Mouse (Mus musculus): ENCODE measurements at regions not wholly inside any gene's neighbourhood (a gene's known extent, or its start where the extent isn't known, plus 50 kb on each side); places are given as distances from the start of the nearest gene placed in this dataset.

- ATAC-seq (replicated peaks; ENCODE audit: insufficient number of reproducible peaks, low FRiP score, low TSS enrichment, poor library complexity, severe bottlenecking), result no peak
Observed at GRCm38 (mm10) chr2:57424879-57425278, 187.4 kb downstream of the Gpd2 start.

DNA sequence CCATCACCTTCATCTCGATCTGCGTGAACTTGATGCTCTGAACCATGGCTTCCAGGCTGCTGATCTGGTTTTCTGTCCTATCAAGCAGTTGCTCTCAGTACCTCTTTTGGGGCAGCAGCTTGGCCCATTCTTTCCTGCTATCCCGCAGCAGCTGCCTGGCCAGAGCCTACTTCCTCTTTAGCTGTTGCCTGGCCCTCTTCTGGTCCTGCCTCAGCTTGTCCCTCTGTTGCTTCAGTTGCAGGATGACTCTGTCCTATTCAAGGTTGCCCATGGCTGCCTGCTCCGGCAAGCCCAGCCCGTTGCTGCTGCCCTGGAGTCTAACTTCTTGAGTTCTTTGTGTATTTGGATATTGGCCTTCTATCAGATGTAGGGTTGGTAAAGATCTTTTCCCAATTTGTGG, 188.0 kb downstream of the Gpd2 start:
- no peak; the same call in 1 of the 2 replicates for ATAC-seq (replicated peaks; ENCODE audit: insufficient number of reproducible peaks, low FRiP score, low TSS enrichment, poor library complexity, severe bottlenecking)

DNA sequence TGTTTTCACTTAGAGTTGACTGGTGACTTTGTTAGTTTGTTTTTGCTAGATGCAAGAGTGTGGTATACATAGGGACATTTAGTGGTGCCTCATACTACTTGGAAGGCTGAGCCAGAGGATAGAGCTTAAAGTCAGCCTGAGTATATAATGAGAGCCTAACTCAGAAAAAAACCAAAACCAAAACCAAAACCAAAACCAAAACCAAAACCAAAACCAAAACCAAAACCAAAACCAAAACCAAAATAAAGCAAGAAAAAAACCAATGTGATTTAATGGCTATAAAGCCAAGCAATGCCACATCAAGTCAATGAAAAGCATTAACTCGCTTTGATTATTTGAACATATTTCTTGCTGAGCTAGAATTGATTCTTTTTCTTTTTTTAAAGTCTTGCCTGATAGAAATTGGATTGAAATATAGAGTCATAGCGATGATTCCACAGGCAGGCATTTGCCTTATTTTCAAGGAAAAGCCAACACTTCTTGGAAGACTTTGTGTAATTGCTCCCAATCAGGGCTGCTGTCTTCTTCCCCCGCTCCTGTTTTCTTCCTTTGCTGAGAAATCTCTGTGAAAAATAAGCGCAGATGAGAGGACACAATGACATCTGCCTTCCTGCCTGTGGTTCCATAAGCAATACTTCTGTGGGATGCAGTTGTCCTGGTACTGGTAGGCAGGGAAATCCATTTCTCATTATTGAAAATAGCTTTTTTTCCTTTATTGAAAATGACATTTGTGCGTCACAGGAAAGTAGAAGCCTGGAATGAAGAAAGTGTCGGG, 213.7 kb downstream of the Gpd2 start:
- no peak for ATAC-seq (replicated peaks; ENCODE audit: insufficient number of reproducible peaks, low FRiP score, low TSS enrichment, poor library complexity, severe bottlenecking)

DNA sequence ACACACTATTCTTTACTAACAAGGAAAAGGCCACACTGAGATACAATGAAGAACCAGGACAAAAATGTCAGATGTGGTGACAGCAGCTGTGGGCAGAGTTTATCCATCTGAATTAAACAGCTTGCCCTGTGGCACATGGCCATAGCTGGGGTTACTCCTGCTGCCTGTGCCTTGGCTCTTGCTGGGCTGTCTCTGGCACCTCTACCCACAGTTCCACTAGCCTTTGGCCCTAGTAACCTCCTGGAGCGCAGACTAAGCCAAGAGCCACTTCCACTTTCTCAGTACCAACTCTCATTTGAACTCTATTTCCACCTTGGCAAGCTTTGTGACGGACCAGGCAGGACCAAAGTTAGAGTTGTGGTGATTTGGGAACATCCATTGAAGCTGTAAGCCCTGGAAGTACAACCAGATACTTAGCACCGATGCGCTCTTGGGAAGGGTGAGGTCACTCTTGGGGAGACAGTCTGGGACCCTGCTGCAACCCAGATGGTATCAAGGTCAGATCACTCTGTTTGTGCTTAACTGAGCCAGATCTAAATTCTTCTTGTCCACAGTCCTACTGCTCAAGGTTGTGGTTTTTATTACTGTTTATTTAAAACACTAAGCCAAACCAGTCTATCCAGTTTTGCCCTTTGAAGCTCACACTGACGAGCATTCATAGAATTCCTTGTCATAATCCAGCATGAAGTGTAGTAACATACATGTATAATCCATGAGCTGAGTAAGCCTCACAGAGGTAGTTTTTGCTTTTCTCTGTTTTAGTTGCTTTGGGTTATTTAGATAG, 216.7 kb downstream of the Gpd2 start:
- ATAC-seq (replicated peaks; ENCODE audit: insufficient number of reproducible peaks, low FRiP score, low TSS enrichment, poor library complexity, severe bottlenecking), result no peak

DNA sequence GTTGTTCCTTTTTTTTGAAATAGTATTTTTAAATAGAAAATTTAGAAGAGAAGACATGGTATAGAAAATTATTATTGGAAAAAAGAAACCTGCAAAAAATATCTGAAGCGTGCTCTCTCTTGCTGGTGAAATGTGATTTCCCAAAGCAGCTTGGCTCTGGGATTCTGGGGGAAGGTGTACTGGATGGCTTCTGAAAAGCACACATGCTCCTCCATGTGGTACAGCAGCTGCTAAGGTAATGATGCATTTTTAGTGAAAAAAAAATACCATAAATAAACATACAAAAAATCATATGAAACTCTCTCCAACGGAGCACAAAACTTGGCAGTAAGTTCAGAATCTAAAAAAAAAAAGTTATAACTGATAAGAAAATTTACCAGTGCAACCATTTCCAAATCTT, 222.5 kb downstream of the Gpd2 start:
- no peak for ATAC-seq (replicated peaks; ENCODE audit: insufficient number of reproducible peaks, low FRiP score, low TSS enrichment, poor library complexity, severe bottlenecking)

DNA sequence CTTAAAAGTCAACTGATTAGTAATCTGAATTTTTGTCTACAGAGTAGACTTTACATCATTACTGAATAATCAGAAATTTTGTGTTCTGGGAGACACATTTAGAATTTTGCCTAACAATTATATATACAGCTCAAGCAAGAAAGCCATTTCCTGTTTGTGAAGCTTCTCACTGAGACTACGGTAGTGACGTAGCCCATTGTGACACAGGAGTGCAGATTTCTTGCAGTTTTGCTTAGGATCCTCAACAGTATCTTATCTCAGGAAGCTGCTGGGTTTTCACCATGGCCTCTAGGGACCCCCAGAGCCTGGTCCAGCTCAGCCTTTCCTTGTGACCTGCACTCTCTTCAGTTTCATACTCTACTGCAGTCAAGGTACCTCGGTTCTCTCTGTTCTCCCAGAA, 236.4 kb downstream of the Gpd2 start:
- ATAC-seq (replicated peaks; ENCODE audit: insufficient number of reproducible peaks, low FRiP score, low TSS enrichment, poor library complexity, severe bottlenecking), result no peak

- no peak for ATAC-seq (replicated peaks; ENCODE audit: insufficient number of reproducible peaks, low FRiP score, low TSS enrichment, poor library complexity, severe bottlenecking)
Observed at GRCm38 (mm10) chr2:57492116-57492515, 254.7 kb downstream of the Gpd2 start.

- ATAC-seq (replicated peaks; ENCODE audit: insufficient number of reproducible peaks, low FRiP score, low TSS enrichment, poor library complexity, severe bottlenecking), result no peak
Observed at GRCm38 (mm10) chr2:57492914-57493621, 255.6 kb downstream of the Gpd2 start.

- no peak for ATAC-seq (replicated peaks; ENCODE audit: insufficient number of reproducible peaks, low FRiP score, low TSS enrichment, poor library complexity, severe bottlenecking)
Observed at GRCm38 (mm10) chr2:57496315-57496954, 259.0 kb downstream of the Gpd2 start.

DNA sequence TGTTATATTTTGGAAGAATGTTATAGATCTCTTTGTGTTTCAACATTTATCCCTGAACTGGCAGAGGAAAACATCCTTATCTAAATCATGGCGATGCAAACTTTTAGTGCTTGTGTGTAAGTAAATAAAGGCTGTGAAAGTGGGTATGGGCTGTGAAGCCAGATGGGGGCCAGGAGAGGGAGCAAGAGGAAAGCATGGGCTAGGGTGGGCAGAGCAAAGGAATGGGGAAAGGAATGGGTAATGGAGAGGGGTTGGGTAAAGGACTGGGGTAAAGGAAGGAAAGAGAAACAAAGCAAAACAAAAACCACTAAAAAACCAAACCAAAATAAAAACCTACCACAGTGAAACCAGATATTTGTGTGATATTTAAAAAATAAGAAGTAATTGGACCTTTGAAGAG, 260.5 kb downstream of the Gpd2 start:
- ATAC-seq (replicated peaks; ENCODE audit: insufficient number of reproducible peaks, low FRiP score, low TSS enrichment, poor library complexity, severe bottlenecking), result no peak

DNA sequence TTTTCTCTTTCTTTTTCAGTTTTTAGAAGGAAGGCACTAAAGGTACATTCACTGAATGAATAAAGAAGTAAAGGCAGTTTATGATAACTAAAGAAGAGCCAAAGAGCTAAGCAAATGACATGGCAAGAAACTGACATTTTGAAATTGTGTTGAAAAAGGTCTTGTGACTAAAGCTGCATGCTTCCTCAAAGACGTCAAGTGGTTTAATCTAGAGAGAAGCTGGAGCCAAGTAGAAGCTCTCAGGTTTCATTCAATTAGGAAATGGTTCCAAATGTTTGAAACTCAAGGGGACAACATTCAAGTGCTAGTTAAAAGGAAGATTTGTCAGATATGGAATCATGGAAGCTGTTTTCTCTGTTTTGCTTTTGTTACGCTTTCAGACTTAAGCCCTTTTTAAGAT, 267.2 kb downstream of the Gpd2 start:
- no peak for ATAC-seq (replicated peaks; ENCODE audit: insufficient number of reproducible peaks, low FRiP score, low TSS enrichment, poor library complexity, severe bottlenecking)

DNA sequence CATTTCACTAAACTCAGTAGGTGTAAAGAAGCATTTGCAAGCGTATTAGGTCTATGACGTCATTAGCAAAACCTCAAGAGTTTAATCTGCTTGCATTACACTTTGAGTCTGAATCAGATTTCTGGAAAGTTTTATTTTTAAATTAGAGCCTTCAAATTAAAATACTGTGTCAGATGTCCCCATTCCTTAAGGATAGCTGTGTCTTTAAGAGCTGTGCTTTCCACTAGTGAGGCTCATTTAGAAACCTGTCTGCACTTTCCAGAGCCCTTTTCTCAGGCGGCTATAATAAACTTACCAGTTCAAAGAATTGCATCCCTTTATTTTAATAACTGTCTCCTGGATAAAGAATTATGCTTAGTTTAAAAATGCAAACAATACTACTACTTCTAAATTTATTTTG, 285.0 kb downstream of the Gpd2 start:
- no peak for ATAC-seq (replicated peaks; ENCODE audit: insufficient number of reproducible peaks, low FRiP score, low TSS enrichment, poor library complexity, severe bottlenecking)

DNA sequence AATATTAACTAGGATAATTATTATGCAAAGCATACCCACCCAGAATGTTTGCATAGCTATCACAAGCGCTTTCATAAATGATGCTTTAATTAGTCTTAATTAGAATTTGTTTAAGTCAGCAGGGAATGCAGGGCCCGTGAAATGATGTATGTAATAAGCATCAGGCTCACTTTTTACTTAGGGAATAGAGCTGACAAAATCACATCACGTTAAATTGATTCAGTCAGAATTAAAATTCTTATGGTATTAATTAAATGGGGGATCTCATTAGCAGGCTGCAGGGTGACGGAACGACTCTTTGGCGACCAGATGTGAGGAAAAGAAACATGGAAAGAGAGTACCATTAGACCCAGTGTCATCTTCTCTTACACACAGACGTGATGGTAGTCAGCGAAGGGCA, 285.5 kb downstream of the Gpd2 start:
- ATAC-seq (replicated peaks; ENCODE audit: insufficient number of reproducible peaks, low FRiP score, low TSS enrichment, poor library complexity, severe bottlenecking), result no peak

GRCm38 (mm10) chr2:57527966-57528365, 290.5 kb downstream of the Gpd2 start:
- ATAC-seq (replicated peaks; ENCODE audit: insufficient number of reproducible peaks, low FRiP score, low TSS enrichment, poor library complexity, severe bottlenecking), result no peak

- ATAC-seq (replicated peaks; ENCODE audit: insufficient number of reproducible peaks, low FRiP score, low TSS enrichment, poor library complexity, severe bottlenecking), result no peak
Observed at GRCm38 (mm10) chr2:57539842-57540241, 302.4 kb downstream of the Gpd2 start.

GRCm38 (mm10) chr2:57565258-57565657, 327.8 kb downstream of the Gpd2 start:
- no peak for ATAC-seq (replicated peaks; ENCODE audit: insufficient number of reproducible peaks, low FRiP score, low TSS enrichment, poor library complexity, severe bottlenecking)

DNA sequence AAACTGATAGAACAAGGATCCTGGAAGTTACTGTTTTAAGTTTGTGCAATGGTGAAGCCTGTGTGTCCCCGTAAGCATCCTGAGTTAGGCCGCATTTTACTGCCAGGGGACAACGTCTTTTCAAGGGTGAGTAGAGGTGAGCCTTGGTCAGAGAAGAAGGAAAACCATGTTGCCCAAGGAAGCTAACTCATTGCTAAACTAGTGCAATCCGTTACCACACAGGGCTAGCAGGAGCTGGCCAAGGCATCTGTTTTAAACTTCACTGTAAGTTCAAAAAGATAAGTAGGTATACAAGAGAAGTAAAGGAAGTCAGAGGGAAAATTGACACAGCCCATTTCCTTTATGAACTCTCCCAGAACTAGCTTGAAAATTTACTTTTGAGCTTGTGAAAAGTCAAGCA, 328.7 kb downstream of the Gpd2 start:
- ATAC-seq (replicated peaks; ENCODE audit: insufficient number of reproducible peaks, low FRiP score, low TSS enrichment, poor library complexity, severe bottlenecking), result no peak

DNA sequence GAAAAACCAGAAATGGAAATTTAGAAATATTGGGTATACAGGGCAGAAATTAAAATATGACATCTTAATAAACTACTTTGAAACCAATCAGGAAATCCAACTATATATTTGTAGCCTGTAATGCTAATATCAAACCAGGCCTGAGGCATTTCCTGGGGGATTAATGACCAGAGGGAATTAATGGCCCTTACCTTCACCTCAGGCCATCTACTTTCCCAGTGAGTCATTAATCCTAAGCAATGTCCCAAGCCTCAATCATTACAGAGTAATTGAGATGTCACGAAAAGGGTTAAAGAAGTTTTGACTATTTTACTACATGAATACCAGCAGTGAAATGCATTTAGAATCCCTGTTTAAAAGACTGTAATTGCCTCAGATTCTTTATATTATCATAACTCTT, 329.7 kb downstream of the Gpd2 start:
- ATAC-seq (replicated peaks; ENCODE audit: insufficient number of reproducible peaks, low FRiP score, low TSS enrichment, poor library complexity, severe bottlenecking), result no peak

GRCm38 (mm10) chr2:57587065-57587464, 349.6 kb downstream of the Gpd2 start:
- ATAC-seq (replicated peaks; ENCODE audit: insufficient number of reproducible peaks, low FRiP score, low TSS enrichment, poor library complexity, severe bottlenecking), result peak; percentile 100

Measured in monocyte, adult 5-6 weeks (primary cell).